Mouse (Mus musculus) ES-CJ7 (cell line): Measurements from ENCODE around the gene Aff1.

Experiments used
- DNase-seq: peaks from one replicate; pipeline ENCODE4 v3.0.0; 2011; ENCODE audit warnings: low read depth, low spot score

Gene Aff1

DNA sequence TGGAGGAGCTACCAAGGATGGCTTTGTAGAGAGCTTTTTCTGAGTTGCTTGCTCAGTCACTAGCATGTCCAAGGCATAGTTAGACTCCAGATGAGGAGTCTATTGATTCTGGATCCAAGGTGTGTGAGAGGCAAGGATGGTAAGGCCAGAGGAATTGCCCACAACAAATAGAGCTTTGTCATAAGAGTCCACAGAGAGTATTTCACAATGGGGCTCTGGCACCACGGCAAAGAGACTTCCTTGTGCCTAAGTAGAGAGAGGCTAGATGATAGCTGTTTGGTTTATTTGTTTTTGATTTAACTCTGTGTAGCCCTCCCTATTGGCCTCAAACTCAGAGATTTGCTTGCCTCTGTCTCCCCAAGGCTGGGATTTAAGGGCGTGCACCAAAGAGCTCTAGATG, 54.9 kb downstream of the Aff1 start:
- DNase-seq: no peak

GRCm38 (mm10) chr5:103748343-103748742, 56.2 kb downstream of the Aff1 start:
- DNase-seq: no peak

- DNase-seq: no peak
Measured at GRCm38 (mm10) chr5:103749465-103750285, 57.5 kb downstream of the Aff1 start.

DNA sequence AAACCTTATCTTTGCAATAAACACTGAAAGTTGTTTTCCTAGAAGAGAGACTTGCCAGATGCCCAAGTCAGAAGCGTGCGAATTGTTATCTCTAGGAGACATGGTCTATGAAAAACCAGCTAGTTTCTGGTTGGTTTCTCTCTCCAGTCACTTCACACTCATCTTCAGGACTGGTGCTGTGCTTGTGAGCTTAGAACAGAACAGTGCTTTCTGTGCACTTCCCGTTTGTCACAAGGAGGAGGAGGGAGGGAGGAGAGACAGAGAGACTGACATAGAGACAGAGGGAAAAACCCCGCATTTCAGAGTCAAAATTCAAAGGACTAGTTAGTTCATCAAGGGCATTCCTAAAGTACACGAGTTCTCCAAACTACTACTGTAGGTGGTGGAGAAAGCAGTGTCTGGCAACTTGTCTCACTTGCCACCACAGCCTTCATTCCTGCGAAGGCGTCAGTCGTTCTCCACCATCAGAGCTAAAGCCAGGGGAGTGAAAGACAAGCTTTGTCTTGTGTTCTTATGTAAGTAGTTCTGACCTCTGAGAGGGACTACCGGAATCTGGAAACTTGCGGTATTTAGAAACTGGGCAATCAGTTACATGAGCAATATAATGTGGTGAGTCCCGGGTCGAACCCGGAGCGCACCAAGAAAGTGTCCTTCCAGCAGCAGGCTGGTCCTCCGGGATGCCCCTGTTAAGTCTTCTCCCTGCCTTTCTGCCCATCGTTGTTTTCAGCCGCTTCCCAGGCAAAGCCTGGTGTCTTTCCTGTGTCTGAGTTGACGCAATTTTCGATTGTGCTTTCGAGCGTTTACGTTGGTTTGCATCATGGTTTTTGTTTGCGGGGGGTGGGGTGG, 60.7 kb downstream of the Aff1 start:
- DNase-seq: peak; percentile 59

- peak; percentile 50 for DNase-seq
Measured at GRCm38 (mm10) chr5:103753511-103754329, 61.5 kb downstream of the Aff1 start.

GRCm38 (mm10) chr5:103754330-103755134, 62.4 kb downstream of the Aff1 start:
- no peak for DNase-seq

GRCm38 (mm10) chr5:103755135-103755487, 62.9 kb downstream of the Aff1 start:
- no peak for DNase-seq

DNA sequence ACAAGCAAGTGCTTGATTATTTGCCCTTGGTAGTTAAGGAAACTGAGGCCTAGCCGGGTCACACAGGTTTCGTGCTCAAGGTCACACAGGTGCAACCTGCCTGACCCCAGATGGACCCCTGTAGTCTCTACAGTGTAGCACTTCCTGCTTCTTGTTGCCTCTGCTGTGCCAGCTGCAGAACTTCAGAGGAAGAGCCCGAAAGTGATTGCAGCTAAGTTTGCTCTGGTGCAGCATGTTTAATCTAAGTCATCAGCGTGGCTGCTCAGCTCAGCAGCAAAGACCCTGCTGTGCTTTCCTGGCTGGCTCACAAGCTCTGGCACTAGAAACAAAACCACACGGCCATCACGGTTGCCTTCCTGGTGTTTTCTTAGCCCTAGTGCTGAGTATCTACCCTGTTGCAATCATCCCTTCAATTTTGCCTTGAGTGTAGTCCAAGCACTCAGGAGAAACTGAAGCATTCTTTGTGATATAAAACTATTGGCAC, 64.1 kb downstream of the Aff1 start:
- peak; percentile 72 for DNase-seq

- DNase-seq: no peak
Measured at GRCm38 (mm10) chr5:103758491-103758890, 66.3 kb downstream of the Aff1 start.

GRCm38 (mm10) chr5:103759489-103760424, 67.6 kb downstream of the Aff1 start:
- peak; percentile 65 for DNase-seq

DNA sequence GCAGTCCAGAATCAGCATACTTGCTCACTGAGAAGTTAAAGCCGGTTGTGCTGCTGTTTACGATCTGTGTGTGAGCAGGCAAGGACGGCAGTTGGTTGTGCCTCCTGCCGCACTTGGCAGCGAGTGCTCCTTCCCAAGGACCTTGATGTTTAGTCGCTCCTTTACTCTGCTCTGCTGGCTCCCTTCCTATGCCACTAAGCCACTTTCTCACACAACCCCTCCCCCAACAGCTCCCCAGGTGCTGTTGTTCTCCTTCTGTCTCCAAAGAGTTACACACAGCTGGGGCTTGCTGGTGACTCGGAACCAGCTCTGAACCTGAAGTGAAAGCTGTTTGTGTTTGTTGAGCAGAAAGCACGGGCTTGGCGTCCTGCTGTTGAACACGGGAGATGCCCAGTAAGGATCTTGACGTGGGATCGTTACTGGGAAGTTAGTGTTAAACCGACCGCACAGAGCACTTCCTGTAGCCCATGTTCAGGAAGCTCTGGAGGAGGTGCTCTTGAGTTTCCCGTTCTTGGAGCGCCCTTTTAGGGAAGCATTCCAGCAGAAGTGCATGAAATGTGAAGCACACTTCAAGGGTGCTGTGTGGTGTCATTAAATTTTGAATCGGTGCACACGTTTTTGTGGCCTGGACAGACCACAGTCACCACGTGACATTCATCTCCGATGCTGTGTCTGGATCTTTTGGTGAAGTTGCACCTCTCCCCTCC, 68.4 kb downstream of the Aff1 start:
- peak; percentile 73 for DNase-seq

DNA sequence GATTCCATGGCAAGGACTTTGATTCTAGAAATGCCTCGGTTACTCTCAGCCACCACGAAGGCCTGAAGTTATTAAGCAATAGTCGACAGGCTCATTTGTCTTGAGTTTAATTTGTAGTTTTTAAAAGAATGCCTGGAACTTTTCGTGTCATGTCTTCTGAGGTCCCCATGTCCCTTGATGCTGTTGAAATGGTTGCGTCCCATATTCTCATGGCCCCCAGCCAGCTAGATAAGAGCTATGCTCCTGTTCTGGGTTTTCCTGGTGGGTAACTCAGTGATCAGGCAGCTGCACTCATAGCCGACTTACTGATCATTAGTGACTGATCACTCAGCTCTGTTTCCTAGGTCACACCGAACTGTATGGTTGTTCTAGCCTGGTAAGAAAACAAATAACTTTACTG, 69.6 kb downstream of the Aff1 start:
- DNase-seq: no peak

- no peak for DNase-seq
Measured at GRCm38 (mm10) chr5:103762850-103763254, 70.7 kb downstream of the Aff1 start.

GRCm38 (mm10) chr5:103765356-103765755, 73.2 kb downstream of the Aff1 start:
- DNase-seq: peak; percentile 49

GRCm38 (mm10) chr5:103765758-103766431, 73.7 kb downstream of the Aff1 start:
- peak; percentile 77 for DNase-seq

- no peak for DNase-seq
Measured at GRCm38 (mm10) chr5:103766432-103766815, 74.2 kb downstream of the Aff1 start.

- DNase-seq: no peak
Measured at GRCm38 (mm10) chr5:103768961-103769360, 76.8 kb downstream of the Aff1 start.

- DNase-seq: no peak
Measured at GRCm38 (mm10) chr5:103769701-103770100, 77.5 kb downstream of the Aff1 start.
